Mouse (Mus musculus): ENCODE measurements around the gene Nap1l1.
"Not testable (repeated sequence)": the region's sequence is repeated elsewhere in the genome, so short reads cannot be mapped to it uniquely, and the experiment has no call there.

Nap1l1 gene

DNA sequence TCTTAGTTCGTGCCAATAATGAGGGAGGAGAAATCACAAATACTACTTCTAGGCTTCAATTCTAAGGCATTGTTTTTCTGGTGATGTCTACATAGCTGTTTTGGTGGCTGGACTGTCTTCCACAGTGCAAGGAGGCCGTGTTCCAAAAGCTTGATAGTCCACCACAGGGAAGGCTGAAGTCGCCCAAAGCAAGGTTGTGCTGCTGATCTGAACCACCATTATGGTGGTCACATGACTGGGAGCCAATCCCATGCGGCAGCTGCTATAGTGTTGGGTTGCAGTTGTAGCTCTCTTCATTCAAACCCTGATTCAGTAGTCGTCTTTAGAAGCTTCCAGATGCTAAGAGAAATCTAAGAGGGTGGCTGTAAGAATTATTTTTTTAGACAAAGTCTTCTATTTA is 6.6 kb downstream of the Nap1l1 start:
- DNase-seq (ENCODE audit: low spot score): no peak

DNA sequence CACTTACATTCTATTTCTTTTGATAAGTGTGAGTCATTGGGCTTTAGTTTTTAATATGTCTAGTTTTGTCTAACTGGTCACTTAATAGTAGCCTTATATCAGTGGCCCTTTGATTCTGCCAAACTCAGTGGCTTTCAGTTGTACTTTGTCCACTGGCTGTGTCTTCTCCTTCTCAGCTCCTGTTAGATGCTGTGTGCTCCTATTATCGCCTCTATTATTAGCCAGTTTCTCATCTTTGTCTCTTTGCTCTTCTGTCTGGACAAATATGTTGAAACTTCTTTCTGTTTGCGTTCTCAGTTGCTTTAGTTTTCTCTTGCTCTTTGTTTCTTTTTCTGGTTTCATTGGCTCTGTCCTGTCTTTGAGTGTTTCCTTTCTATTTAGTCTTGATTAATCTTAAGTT is 9.6 kb downstream of the Nap1l1 start:
- no peak for DNase-seq (ENCODE audit: low spot score)

- no peak for DNase-seq (ENCODE audit: low spot score)
Measured at GRCm38 (mm10) chr10:111484079-111484478, 11.1 kb downstream of the Nap1l1 start.

DNA sequence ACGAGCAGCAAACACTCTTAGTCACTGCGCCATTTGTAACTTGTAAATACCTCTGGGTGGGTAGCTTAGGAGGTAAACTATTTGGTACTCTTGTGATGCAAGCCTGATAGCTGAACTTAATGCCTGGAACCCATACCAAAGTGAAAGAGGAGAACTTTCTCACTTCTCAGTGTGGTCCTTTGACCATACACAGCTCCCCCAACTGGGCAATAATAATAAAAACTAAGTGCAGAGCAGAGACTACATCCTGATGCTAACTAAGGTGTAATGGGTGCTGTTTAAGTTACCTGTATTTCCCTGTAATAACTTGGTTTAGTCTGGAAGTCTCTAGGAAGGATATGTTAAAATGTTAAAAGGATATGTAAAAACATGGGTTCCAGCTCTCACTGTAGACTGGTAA is 15.8 kb downstream of the Nap1l1 start:
- DNase-seq (ENCODE audit: low spot score): no peak

DNA sequence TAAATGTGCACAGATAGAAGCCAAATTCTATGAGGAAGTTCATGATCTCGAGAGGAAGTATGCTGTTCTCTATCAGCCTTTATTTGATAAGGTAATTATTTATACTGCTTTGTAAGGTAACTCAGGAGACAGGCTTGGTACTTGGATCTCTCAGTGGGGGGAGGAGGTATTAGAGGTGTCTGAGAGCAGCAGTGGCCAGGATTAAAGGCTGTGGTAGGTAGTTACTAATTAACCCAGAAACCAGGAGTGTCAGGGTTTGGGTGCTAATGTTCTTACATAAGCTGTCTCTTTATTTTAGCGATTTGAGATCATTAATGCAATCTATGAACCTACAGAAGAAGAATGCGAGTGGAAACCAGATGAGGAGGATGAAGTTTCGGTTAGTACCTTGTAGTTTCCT is 17.1 kb downstream of the Nap1l1 start:
- not testable (repeated sequence) for DNase-seq (ENCODE audit: low spot score)

GRCm38 (mm10) chr10:111495888-111496287 is 22.9 kb downstream of the Nap1l1 start:
- no peak for DNase-seq (ENCODE audit: low spot score)

DNA sequence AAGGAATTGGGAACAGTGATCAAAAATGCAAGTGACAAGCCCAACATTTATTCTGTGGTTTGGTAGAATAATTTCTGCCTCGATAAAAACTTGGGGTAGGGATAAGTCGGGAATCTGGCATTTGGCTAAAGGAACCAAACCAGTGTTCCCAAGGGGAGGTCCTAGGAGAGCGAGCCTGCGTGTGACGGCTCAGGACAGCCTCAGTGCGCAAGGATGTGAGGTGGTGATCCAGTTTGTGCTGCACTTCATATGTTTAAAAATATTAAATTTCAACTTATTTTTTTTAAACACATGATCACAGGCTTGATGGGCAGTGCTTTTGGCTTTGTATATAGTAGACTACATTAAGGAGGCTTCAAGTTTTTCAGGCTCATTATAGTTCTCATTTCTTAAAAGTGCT is 26.9 kb downstream of the Nap1l1 start:
- DNase-seq (ENCODE audit: low spot score): no peak

- DNase-seq (ENCODE audit: low spot score): peak; percentile 54
Measured at GRCm38 (mm10) chr10:111503071-111503470, 30.0 kb downstream of the Nap1l1 start.

DNA sequence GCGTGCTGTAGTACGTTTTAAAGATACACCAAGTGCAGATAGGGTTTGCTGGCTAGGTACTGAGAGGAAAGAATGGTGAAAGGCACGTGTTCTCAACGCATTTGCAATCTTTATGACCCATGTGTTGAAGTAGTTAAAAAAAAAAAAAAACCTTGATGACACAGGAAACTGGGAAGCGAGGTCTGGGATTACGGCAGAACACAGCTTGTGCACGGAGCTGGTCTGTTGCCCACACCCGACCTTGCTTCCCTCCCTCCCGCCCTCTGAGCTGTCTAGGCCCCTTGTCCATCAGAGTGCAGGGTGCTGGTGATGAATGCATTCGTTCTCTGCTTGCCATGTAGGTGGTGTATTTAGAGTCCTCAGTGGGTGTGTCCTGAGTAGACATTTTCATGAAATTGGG is 30.7 kb downstream of the Nap1l1 start:
- no peak for DNase-seq (ENCODE audit: low spot score)

DNA sequence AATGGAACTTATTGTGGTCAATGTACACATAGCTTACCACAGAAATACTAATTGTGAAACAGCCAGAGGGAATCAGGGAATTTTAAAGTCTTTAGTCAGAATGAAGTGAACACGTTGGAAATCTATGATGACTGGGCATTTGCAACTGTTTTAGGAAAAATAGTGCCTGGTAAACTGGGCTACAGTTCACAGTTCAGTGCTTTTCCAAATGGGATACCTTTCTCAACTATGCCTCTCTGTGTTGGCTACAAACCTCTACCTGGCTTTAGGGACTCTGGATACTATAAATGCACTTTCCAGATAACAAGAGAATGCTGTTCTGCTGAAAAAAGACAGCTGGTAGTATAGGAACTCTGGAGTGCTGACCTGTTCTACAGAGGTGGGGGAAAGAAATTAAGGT is 31.6 kb downstream of the Nap1l1 start:
- DNase-seq (ENCODE audit: low spot score): no peak

DNA sequence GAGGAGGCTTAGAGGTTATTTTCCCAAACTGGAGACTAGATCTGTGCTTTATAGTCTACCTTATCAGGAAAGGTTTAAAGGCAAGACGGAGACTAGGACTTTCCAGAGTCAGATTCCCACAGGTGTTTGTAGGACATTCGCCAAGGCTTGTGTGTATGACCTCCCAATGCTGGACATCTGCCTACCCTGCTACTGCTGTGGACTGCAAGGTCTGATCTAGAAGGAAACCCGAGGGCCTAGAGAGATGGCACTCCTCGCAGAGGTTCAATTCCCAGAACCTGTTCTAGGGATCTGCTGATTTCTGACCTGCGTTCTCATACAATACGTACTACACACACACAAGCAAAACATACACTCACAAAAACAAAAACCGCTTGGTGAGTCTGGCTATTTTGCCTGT is 32.4 kb downstream of the Nap1l1 start:
- DNase-seq (ENCODE audit: low spot score): no peak

- DNase-seq (ENCODE audit: low spot score): peak; percentile 94
Measured at GRCm38 (mm10) chr10:111506101-111506925, 33.3 kb downstream of the Nap1l1 start, which contains the start of gene Phlda1. Gene Phlda1, plus strand, starts transcription at chr10:111506286.

GRCm38 (mm10) chr10:111506926-111507459 is 34.0 kb downstream of the Nap1l1 start:
- peak; percentile 44 for DNase-seq (ENCODE audit: low spot score)

DNA sequence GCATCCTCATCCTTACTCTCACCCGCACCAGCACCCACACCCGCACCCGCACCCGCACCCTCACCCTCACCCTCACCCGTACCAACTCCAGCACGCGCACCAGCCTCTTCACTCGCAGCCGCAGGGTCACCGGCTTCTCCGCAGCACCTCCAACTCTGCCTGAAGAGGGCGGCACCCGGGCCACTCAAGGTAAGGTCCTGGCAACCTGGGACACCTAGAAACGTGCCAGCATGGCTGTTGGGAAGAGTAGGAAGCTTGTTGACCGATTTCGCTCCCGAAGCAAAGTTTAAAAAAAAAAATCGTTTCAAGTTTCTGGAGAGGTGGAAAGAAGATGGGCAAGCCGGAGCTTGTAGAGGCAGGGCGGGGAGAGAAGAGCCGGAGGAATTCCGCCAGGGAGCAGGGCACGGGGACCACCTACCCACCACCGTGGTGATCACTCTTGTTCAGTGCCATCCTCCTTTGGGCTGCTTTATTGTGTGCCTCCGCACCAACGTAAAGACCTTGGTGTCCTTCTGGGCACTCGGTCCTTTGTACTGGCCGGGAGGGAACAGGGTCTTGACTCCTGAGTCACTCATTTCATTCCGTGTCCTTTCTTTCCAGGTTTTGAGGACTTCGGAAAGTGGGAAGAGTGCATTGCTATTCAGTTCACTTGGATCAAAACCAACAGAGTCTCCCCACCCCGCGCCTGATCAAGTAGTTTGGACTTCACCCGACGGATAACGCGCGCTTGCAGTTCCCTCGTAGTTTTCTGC is 34.6 kb downstream of the Nap1l1 start:
- DNase-seq (ENCODE audit: low spot score): peak; percentile 41

- no peak for DNase-seq (ENCODE audit: low spot score)
Measured at GRCm38 (mm10) chr10:111508324-111509080, 35.5 kb downstream of the Nap1l1 start.

DNA sequence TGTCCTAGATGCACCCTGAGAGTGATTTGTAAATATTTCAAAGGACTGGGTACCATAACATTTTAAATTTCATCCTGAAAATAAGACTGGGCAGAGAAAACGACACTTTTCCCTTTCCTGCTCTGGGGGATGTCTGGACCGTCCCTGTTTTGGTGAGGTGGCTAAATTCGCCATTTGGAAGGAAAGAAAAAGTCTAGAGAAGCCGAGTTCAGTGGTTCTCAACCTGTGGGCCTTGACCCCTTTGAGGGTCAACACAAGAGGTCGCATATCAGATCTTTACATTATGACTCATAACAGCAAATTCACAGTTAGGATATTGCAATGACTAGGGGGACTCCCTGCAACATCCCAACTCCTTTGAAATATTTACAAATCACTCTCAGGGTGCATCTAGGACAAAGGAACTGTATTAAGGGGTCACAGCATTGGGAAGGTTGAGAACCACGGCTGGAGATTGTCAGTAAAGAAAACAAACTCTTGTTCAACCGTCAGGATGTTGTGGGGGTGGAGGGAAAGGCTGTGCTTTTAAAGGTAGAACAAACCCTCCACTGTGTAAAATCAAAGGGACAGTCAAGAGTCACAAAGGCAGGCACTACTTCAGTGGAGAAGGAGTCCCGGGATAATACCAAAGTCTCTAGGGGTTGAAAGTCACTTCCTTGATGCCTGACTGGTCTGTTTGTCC is 36.2 kb downstream of the Nap1l1 start:
- no peak for DNase-seq (ENCODE audit: low spot score)

- DNase-seq (ENCODE audit: low spot score): no peak
Measured at GRCm38 (mm10) chr10:111509981-111510380, 37.0 kb downstream of the Nap1l1 start.

GRCm38 (mm10) chr10:111510798-111511197 is 37.8 kb downstream of the Nap1l1 start:
- no peak for DNase-seq (ENCODE audit: low spot score)

GRCm38 (mm10) chr10:111512036-111512568 is 39.1 kb downstream of the Nap1l1 start:
- no peak for DNase-seq (ENCODE audit: low spot score)

GRCm38 (mm10) chr10:111514282-111514885 is 41.4 kb downstream of the Nap1l1 start:
- no peak for DNase-seq (ENCODE audit: low spot score)
